Mouse (Mus musculus) spleen, adult 2 months (tissue): ENCODE measurements around the gene Nsun2.

Experiments used
- CTCF ChIP-seq: fragments of 200-500 bp; IDR thresholded peaks from 2 replicates; pipeline ENCODE4 v1.5.1; 2011; ENCODE audit warnings: mild to moderate bottlenecking, inconsistent platforms; ENCODE audit not compliant: insufficient read depth, insufficient read length, insufficient replicate concordance; ENCODE audit errors: extremely low read depth
- POLR2A ChIP-seq: fragments of 200-500 bp; IDR thresholded peaks from 2 replicates; pipeline ENCODE4 v1.6.1; 2011; ENCODE audit warnings: low read depth, low read length, inconsistent platforms

GRCm38 (mm10) chr13:69640541-69640940, 107.0 kb downstream of the Nsun2 start:
- TF ChIP-seq CTCF (no peak), POLR2A (no peak)
